Mouse (Mus musculus) liver, adult 2 months (tissue): ENCODE results near the gene 3830406C13Rik.

Experiments
- CTCF ChIP-seq: fragments of 200-500 bp; IDR thresholded peaks from 2 replicates; pipeline ENCODE4 v1.5.1; 2011; ENCODE audit warnings: low read depth, low read length, control low read depth
- POLR2A ChIP-seq: fragments of 200-500 bp; IDR thresholded peaks from 2 replicates; pipeline ENCODE4 v1.6.1; 2011; ENCODE audit warnings: low read length, control low read depth; ENCODE audit not compliant: insufficient read depth; ENCODE audit errors: extremely low read depth

GRCm38 (mm10) chr14:12350271-12350916 is 66.4 kb downstream of the 3830406C13Rik start:
- TF ChIP-seq CTCF = no peak
- no peak for TF ChIP-seq POLR2A
